Mouse (Mus musculus): ENCODE measurements around the gene Ripor2.

DNA sequence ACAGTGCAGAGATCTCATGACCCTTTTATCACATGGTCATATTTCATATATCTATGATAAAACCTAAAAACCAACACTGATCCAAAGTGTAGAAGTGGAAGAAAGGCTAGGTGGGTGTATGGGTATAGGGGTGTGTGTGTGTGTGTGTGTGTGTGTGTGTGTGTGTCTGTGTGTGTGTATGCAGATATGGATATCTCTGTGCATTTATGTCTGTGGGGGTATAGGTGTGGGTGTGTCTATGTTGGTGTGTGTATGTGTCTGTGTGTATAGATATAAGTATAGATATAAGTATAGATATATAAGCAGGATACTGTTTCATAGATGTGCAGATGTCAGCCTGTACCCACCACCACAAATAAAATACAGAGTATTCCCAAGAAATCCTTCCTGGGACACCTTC lies 3.7 kb upstream of the Ripor2 start:
- TF ChIP-seq CTCF (IDR thresholded peaks at IDR 0.05): no peak
- no peak for TF ChIP-seq EP300 (IDR thresholded peaks at IDR 0.05)
